7 mouse cellular contexts compared by ENCODE assay signal in genomic region chr10:120646862-120647311, GRCm38 (mm10).
DNase-seq lines count a peak whose midpoint lies in the region; ATAC-seq and TF ChIP-seq lines count a peak whose summit lies in the region.

No protein-coding gene starts in this region.

- H3K9me3 ChIP-seq in embryonic facial prominence, embryonic 10.5 days = 0 out of 2 replicates have a peak, but pooled peaks cover 3% of the 10 kb centered on the region
- peaks cover 5% of the 10 kb centered on the region; the same call in 1 of the 2 replicates for H3K9me3 ChIP-seq in lung, embryonic 16.5 days (ENCODE audit: control insufficient read depth, low read length)
- H3K9me3 ChIP-seq in stomach, postnatal 0 days (ENCODE audit: control insufficient read depth, low read length) = no peaks in the 10 kb centered on the region

- peak overlapping the region; percentile 38 for H3K4me3 ChIP-seq in embryonic facial prominence, embryonic 10.5 days
- H3K4me3 ChIP-seq in lung, embryonic 16.5 days (ENCODE audit: low read length) = peak overlapping the region; percentile 13; the same call in 1 of the 2 replicates
- peak overlapping the region; percentile 6; the same call in 1 of the 2 replicates for H3K4me3 ChIP-seq in stomach, postnatal 0 days (ENCODE audit: low read depth, low read length)

- H3K36me3 ChIP-seq in embryonic facial prominence, embryonic 10.5 days (replicated peaks) = no peaks in the 10 kb centered on the region
- H3K36me3 ChIP-seq in lung, embryonic 16.5 days (ENCODE audit: control insufficient read depth, insufficient read depth, low read length) = no peaks in the 10 kb centered on the region
- H3K36me3 ChIP-seq in stomach, postnatal 0 days (ENCODE audit: control insufficient read depth, insufficient read depth, low read length) = no peaks in the 10 kb centered on the region

- DNase-seq in 3T3-L1 (ENCODE audit: low read depth, low spot score) (peak; percentile 25), MN1 (ENCODE audit: low spot score) (peak; percentile 56)
- DNase-seq in embryonic facial prominence, embryonic 10.5 days (ENCODE audit: low spot score) = peak; percentile 74
- DNase-seq in heart, postnatal 4 days = peak; percentile 47
- DNase-seq in stomach, postnatal 0 days (ENCODE audit: low spot score) = peak; percentile 39

- no peak for TF ChIP-seq CTCF in stomach, postnatal 0 days (IDR thresholded peaks at IDR 0.05; ENCODE audit: low read depth)

- ATAC-seq in lung, embryonic 16.5 days (ENCODE audit: low read depth) = peak; percentile 83
- ATAC-seq in stomach, postnatal 0 days (ENCODE audit: low FRiP score, low TSS enrichment) = peak; percentile 51; the same call in 1 of the 2 replicates
- no peak for ATAC-seq in CD4-positive, CD25-positive, alpha-beta regulatory T cell, adult 4 months

- no peak for TF ChIP-seq EP300 in stomach, postnatal 0 days (optimal IDR thresholded peaks at IDR 0.05)

- no peaks in the 10 kb centered on the region; the same call in 1 of the 2 replicates for H3K27me3 ChIP-seq in embryonic facial prominence, embryonic 10.5 days (replicated peaks; ENCODE audit: low read depth, poor library complexity, severe bottlenecking)
- H3K27me3 ChIP-seq in lung, embryonic 16.5 days (ENCODE audit: control insufficient read depth, insufficient read depth, low read depth, low read length) = peaks cover 2% of the 10 kb centered on the region; the same call in 1 of the 2 replicates
- H3K27me3 ChIP-seq in stomach, postnatal 0 days (ENCODE audit: control insufficient read depth, insufficient read depth, low read length) = no peaks in the 10 kb centered on the region

- peaks cover 38% of the 10 kb centered on the region for H3K4me1 ChIP-seq in embryonic facial prominence, embryonic 10.5 days
- H3K4me1 ChIP-seq in lung, embryonic 16.5 days (replicated peaks; ENCODE audit: control insufficient read depth, insufficient read depth, low read length) = 0 out of 2 replicates have a peak, but pooled peaks cover 4% of the 10 kb centered on the region
- no peaks in the 10 kb centered on the region for H3K4me1 ChIP-seq in stomach, postnatal 0 days (replicated peaks; ENCODE audit: control insufficient read depth, insufficient read depth)

- peak overlapping the region; percentile 80 for H3K27ac ChIP-seq in embryonic facial prominence, embryonic 10.5 days (replicated peaks)
- H3K27ac ChIP-seq in lung, embryonic 16.5 days (ENCODE audit: low read length) = no peak overlapping the region
- no peak overlapping the region for H3K27ac ChIP-seq in stomach, postnatal 0 days (replicated peaks)

- H3K9ac ChIP-seq in lung, embryonic 16.5 days (ENCODE audit: low read length) = 0 out of 2 replicates have a peak overlapping the region, but pooled peaks have one; percentile 13
- H3K9ac ChIP-seq in stomach, postnatal 0 days (ENCODE audit: low read length) = no peak overlapping the region

- peak overlapping the region; percentile 45 for H3K4me2 ChIP-seq in lung, embryonic 16.5 days (ENCODE audit: low read depth, low read length)
- H3K4me2 ChIP-seq in stomach, postnatal 0 days (replicated peaks; ENCODE audit: low read depth) = peak overlapping the region; percentile 45

- 3% methylated on average over 14 of the region's 14 CpGs for WGBS in embryonic facial prominence, embryonic 10.5 days
- 5% methylated on average over 14 of the region's 14 CpGs for WGBS in lung, embryonic 16.5 days
- 12% methylated on average over 14 of the region's 14 CpGs for WGBS in stomach, postnatal 0 days
